Mouse (Mus musculus) forelimb bud, embryonic 11.5 days (tissue): ENCODE measurements at regions not wholly inside any gene's neighbourhood (a gene's known extent, or its start where the extent isn't known, plus 50 kb on each side); places are given as distances from the start of the nearest gene placed in this dataset.

ENCODE experiments used
- DNase-seq: peaks from one replicate; pipeline ENCODE4 v3.0.0-alpha.2; 2012; ENCODE audit warnings: low read depth, low spot score

DNA sequence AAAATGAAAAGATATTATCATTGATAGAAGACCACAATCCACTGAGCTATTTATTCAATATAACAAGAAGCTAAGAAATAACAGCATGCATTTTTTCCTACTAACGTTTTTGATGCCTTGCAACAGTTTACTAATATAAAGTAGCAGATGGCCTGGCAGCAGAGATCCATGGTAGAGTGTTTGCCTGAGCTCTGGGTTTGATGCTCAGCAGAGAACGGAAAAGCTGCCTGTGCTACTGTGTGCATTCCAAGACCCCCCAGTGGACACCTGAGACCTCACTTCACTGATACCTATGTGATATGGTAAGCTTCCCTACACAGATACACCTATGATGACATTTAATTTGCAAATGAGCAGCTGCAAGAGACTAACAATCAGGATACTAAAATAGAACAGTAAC, 95.6 kb upstream of the Acvr2a start:
- no peak for DNase-seq

DNA sequence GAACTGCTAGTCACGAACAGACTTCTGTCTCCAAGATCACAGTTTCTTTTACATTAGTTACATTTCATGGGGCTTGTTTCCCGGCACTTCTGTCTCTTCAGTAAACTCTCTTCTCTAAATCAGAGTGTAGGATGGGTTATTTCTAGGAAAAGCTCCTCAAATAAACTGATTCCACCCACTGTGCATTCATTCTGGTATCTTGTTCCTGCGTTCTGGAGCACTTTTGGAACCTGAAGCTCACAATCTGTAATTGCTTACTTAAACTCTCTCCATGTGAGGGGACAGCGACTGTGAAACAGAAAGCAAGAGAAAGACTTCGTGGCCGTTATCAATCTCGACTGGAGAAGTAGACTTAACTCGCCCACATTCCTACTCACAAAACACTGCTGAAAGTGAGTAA, 83.1 kb upstream of the Acvr2a start:
- no peak for DNase-seq

DNA sequence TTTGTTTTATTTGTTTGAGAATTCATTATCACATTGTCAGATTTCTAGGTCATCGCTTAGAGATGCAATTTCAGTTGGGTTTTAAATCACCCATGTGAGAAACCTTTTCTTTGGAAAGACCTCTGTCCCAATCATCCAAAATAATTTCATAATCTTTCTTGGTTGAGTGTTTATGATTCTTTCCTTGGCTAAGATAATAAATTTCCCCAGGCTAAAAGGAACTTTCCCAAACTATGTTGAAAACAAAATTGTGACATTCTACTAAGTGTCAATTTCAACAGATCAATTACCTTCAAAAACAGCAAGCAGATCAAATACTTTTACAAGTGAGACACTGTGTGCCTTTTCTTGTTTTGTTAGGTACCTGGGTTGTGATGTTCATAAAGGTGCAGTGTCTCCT, 80.0 kb upstream of the Acvr2a start:
- no peak for DNase-seq

DNA sequence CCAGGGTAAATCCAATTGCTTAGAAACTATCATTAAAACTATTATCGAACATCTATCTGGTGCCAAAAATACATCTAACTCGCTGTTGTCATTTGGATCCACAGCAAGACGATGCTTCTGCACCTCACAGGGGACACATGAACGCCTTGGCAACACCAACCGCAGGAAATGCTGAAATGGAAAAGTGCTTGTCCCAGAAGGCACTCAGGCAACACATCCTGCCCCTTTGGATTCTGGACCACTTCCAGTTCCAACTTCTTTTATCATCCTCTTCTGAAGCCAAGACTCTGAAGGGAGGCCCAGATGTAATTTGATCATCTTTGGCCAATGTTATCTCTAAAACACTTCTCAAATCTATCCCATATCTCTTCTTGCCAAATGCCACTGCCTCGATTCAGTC, 79.4 kb upstream of the Acvr2a start:
- no peak for DNase-seq

DNA sequence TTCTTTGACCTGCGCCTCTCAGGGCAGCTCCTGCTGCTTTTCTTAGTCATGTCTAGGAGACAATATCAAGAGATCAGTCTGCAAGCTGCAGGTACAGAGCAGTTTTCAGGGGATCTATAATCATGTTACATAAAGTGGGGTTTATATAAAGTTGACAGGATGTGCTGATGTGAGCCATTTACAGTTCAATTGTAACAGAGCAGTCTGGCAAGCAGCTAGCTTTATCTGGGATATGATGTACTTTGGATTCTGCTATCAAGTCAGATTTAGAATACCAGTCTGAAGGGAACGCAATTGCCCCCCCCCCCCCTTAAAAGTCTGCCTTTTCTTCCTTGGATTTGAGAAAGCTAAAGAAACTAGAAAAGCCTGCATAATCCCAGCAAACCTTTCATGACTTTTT, 77.6 kb upstream of the Acvr2a start:
- no peak for DNase-seq
